Mouse (Mus musculus): ENCODE results near the gene Fntb.

DNA sequence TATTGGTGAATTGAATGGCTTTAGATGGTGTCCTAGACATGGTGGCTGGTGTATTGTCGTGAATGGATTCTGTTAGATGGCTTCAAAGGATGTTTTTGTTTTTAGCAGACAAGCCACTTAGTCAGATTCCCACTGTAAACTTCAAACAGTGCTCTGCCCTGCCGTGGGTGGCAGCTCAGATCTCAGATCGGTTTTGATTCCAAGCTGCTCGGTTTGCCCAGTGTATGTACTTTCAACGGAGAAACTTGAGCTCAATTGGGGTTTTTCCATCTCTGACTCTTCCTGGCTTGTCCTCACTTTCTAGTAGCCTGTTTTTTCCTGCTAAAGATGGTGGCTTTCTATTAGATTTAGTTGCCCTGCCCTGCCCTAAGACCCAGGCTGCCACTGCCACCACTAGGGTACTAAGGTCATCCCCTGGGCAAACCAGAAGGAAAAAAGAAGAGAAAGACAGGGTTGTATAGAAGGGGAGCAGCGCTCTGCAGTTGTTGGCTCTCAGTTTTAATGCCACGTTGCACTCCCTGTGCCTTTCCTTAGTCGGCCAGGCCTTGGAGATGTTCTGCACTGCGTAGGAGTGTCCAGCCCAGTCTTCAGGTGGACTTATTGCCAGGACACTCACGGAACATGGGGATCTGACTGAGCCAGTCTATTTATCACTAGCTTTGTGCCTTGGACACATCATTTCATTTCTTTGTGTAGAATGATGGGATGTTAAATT is 134.0 kb downstream of the Fntb start:
- TF ChIP-seq CTCF (IDR thresholded peaks at IDR 0.05; ENCODE audit: low read depth, low read length) (no peak), TAL1 (conservative IDR thresholded peaks at IDR 0.05; ENCODE audit: low read depth, low read length) (no peak), GATA1 (IDR thresholded peaks at IDR 0.05; ENCODE audit: borderline replicate concordance, low read length) (no peak), POLR2AphosphoS5 (IDR thresholded peaks at IDR 0.05; ENCODE audit: insufficient replicate concordance, low read depth, low read length) (no peak), GATA2 (IDR thresholded peaks at IDR 0.05; ENCODE audit: borderline replicate concordance, low read depth, low read length) (no peak)
